Mouse (Mus musculus) olfactory bulb, adult 2 months (tissue): ENCODE data around the gene Clic6.

Experiments
- CTCF ChIP-seq: fragments of 200-500 bp; IDR thresholded peaks from 2 replicates; pipeline ENCODE4 v1.5.1; 2012; ENCODE audit warnings: low read depth, mild to moderate bottlenecking, low read length, moderate library complexity; ENCODE audit not compliant: insufficient read depth
- POLR2A ChIP-seq: fragments of 200-500 bp; IDR thresholded peaks from 2 replicates; pipeline ENCODE4 v1.6.1; 2012; ENCODE audit warnings: mild to moderate bottlenecking, low read depth, low read length, moderate library complexity; ENCODE audit not compliant: insufficient read depth

DNA sequence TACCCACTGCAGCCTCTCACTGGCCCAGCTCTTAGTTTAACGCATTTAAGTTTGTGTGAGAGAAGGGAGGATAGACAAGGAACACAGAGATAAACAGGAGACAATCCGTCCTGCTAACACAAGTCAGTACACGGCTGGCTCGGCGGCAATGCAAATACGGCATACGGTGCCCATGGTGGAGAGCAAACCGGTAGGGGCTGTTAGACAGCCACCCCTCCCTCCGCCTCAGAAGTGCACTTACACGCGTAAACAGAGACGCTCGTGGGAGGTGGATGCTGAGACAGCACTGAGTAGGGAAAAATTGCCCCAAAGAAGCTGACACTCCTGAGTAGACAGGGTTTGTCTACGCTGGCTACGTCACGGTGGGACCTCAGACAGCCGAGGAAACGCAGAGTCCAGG lies 31.0 kb upstream of the Clic6 start:
- TF ChIP-seq POLR2A (no peak), CTCF (no peak)
